Mouse (Mus musculus): ENCODE results near the gene 6820408C15Rik.

- no peak for TF ChIP-seq CTCF (IDR thresholded peaks at IDR 0.05; ENCODE audit: low read depth, low read length)
- TF ChIP-seq POLR2A (IDR thresholded peaks at IDR 0.05; ENCODE audit: borderline replicate concordance, low read depth, low read length) = no peak
Observed at GRCm38 (mm10) chr2:152398691-152399090, 16.7 kb upstream of the 6820408C15Rik start.
